Mouse (Mus musculus): ENCODE results near the gene Vps36.

DNA sequence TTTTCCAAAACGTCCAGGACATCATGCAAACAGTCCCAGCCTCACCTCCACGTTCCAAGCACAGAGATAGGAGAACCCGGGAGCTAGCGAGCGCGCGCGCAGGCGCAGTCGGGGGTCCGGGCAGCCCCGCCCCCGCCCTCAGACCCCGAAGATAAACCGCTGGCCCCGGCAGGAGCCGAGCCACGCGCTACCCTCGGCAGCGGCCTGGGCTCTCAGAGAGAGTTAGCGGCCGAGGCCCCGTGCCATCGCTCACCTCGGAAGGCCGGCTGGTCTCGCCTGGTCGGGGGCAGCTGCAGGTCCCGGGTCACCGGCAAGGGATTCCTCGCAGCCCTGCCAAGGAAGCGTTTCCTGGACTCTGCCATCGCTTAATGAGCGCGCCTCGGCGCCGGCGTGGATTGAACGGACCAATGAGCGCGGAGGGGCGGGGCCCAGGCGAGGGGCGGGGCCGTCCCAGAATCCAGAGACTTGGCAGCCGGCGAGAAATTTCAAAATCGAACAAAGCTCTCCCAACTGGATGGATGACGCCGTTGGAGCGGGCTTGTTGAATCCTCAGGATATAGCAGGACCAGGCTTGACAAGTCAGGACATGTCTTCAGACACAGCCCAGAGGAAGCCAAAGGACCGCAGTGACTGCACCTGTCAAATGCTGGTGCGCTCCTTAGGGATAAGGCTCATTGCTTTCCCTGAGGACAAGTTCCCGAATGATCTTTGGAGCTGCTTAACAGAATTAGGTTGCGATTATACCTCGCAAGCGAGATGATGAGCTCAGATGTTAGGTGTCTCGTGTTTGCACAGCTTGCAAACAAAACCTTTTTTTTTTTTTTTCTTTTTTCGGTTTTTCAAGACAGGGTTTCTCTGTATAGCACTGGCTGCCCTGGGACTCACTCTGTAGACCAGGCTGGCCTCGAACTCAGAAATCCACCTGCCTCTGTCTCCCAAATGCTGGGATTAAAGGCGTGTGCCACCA, 6.9 kb upstream of the Vps36 start, which contains the start of gene Ckap2:
- TF ChIP-seq CTCF (IDR thresholded peaks at IDR 0.05; ENCODE audit: low read depth) (no peak), EP300 (IDR thresholded peaks at IDR 0.05; ENCODE audit: low read depth) (no peak)
